Mouse (Mus musculus): ENCODE results near the gene Fndc9.

Gene Fndc9

DNA sequence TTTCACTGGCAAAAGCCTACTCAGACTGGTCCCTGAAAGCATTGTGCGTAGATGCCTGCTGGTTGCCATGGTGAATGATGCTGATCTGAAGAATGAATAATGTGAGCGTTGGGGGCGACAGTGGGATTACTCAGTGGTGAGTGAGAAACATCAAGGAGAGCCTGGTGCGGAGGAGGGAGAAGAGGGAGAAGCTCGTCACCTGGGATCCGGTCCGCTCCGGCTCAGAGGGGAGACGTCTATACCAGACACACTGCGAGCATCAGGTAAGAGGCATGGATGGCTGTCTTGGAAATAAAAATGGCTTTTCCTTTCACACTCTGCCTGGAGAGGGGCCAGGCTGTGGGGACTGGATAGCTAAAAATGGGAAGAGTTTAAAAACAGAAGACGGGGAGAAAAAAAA lies at the start of gene Fndc9:
Gene Fndc9, plus strand, starts transcription at position 198 of the 400 bp plus-strand sequence.
- peak; percentile 32 for DNase-seq

DNA sequence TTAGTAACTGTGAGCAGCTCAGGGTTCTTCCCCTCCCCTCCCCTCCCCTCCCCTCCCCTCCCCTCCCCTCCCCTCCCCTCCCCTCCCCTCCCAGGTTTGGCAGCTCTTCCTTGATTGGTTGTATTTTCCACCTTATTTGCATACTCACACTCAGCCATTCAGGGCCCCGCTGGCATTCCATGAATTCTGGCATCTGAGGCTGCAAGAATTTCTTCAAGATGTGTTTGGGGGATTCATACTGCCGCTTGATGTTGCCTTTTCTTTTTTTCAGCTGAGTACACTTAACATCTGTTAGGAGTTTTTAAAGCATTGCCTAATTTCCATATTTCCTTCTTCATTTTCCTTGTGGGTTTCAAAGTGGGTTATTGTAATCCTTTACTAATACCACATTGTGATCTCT lies 47.0 kb upstream of the Fndc9 start:
- DNase-seq = no peak

DNA sequence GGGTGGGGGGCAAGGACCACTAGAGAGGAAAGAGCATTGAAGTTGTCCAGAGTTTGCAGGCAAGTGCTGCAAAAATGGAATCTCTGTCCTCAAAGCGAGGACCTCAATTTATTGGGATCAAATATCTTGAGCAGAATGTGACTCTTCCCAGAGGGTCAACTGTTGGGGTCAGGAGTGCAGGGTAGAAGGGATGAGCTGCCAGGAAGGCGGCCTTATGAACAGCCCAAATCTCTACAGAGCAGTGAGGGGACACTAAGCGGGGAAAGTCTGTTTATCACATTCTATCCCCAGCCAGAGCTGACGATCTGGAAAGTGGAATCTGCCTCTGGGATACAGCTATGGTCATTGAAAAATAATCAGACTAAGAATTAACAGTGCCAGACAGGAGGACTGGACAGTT lies 41.2 kb upstream of the Fndc9 start:
- no peak for DNase-seq

DNA sequence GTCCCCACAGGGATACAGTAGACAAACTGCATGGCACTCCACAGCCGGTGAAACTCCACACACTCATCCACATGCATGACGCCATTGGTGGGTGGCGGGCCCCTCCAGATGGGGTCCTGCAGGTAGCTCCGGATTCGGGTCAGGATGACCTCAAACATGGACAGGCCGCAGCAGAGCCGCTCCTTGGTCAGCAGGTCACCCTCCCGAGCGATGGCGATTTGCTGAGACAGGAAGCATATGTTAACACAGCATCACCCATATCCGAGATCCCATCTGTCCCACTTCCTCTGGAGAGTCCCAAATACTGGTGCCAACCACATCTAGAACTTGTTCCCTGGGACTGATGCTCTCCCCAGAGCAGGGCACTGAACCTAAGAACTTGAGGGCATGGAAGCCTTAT lies 34.7 kb upstream of the Fndc9 start:
- no peak for DNase-seq

DNA sequence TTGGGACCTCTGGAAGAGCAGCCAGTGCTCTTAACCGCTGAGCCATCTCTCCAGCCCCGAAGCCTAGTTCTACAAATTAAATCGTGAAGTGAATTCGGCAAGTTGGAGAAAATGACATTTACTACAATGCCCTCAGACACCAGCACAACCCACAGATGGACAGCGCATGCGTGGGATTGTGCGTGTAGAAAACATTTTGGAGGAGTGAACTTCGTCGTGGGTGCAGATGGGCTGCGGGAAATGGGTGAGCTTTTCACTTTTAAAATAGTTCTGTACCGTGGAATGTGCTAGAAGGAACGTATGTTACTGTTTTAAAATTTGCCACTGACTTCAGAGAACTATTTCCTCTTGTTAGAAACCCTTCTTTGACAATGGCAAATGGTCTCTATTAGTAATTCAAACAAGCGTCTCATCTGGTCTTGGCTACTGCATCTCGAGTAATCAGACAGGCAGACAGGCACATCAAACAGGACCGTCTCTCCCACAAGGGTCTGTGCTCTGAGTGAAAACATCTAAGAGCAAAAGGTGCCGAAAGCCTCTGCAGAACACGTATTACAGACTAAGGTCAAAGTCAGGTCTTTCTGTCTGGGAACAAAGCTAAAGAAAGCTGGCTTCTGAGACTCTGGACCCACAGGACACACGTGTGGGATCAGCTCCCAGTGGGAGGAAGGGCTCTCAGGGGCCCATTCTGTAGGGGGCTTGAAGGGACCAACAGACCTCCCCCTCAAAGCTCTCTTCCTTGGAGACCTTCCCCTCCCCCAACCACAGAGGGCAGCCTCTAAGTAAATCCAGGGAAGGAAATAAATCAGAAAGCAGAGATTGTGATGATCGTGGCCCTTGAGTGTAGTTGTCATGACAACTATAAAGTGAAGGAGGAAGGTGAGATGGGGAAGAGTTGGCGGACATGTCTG lies 33.4 kb upstream of the Fndc9 start:
- DNase-seq = peak; percentile 57

DNA sequence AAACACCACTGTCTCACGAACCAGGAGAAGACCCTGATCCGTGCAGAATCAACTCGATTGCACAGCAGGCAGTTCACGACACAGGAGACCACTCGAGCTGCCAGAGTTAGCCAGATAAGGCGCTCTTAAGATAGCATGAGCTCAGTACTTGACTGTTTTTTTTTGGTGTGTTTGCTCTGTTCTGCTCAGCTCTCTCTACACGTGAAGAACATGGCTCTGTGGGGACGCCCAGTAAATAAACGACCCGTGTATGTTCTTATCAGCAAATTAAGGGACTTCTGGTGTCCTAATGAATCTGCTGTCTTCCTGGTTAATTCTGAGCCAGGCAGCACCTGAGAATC lies 32.8 kb upstream of the Fndc9 start:
- no peak for DNase-seq

DNA sequence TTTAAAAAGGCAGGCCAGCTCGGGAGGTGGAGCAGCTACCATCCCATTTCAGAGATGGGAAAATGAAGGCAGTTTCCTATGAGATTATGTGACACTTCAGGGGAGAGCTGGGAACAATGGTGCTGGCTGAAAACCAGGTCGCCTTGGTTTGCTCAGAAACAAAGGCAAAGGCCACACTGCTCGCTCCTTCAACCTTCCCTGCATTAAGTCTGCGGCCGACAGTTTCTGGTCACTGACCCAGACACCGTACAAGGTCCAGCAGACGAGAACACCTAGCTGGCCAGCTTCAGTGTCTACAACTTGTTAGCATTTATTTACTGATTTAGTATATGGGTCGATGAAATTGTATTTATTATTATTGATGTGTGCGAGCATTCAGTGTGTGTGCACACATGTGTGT lies 30.5 kb upstream of the Fndc9 start:
- no peak for DNase-seq

DNA sequence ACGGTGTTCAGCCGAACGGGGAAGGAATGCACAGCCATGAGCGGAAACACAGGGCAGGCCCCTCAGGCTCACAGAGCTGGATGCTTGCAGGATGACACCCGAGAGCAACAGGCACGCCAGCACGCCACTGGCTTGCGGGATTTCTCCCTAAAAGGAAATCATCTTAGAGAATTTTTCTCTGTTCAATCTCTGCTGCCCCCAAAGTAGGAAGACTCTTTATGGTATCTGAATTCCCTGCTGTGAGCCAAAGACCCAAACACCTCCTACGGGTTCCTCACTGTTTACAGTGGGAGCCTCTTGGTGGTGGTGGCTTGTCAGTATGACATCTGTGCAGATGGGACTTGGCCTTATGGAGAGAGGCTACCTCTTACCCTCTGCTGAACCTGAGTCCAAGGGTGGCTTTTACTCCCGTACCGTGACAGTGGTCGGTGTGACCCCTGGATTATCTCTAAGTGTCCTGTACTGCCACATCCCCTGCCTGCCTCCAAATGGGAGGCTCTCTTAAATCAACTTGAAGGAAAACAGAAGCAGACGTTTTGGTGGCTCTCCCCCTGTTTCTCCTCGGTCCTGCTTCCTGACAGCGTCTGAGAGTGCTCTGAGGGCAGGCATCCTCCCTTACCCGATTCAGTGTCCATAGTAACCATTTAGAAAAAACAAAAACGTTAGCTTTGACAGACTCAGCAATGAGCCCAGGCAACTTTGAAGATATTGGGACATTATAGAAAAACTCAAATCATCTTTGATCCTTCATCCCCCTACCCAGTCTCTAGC lies 29.5 kb upstream of the Fndc9 start:
- no peak for DNase-seq

DNA sequence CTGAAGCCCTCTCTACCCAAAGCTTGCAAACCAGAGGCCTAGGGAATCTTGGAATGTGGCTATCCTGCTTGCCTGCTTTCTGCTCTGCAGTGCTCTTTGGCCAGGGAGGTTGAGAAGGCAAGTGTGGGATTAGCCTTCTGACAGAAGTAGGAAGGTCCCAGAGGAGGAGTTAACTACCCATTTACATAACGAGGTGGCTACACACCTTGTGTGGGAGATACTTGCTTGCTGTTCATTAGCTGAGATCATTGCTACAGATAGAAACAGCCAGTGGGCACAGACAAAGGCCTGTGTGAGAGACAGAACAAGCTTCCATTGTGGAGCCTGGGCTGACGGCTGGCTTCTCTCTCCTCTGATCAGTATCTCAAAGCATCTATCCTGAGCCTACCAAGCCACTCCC lies 25.4 kb upstream of the Fndc9 start:
- no peak for DNase-seq

DNA sequence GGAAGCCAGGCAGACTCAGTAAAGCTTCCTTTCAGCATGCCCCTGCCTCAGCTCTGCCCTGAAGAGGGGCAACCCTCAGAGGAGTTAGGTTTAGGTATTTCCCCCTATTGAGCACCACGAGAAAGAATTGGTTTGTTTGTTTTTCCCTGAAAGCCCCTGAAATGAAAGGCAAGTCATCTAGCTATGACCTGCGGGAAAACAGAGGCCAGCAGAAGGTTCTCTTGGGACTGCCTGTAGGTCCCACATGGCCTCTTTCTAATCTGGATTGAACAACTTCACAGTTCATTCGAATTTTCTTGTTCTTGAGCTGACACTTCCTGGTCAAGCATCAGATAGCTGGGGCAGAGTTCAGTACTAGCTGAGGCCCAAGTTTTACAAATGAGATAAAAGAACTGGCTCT lies 23.5 kb upstream of the Fndc9 start:
- DNase-seq = no peak

DNA sequence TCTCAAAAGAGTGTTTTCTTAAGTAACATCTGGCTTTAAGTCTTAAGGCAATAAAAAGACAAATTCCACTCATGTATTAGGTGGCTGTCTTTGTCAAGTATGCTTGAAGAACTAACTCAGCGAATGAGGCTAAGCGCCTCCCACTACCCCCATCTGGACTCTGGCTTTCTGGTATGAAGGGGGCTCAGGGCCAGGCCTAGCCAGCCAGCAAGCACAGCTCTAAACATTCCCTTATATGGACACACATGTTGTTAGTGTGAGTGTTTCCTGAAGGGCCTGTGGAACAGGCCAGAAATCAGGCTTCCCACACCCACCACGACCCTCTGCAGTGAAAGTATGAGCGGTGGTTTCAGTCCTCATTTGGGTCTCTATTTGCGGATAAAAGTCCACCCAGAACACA lies 21.5 kb upstream of the Fndc9 start:
- peak; percentile 79 for DNase-seq

DNA sequence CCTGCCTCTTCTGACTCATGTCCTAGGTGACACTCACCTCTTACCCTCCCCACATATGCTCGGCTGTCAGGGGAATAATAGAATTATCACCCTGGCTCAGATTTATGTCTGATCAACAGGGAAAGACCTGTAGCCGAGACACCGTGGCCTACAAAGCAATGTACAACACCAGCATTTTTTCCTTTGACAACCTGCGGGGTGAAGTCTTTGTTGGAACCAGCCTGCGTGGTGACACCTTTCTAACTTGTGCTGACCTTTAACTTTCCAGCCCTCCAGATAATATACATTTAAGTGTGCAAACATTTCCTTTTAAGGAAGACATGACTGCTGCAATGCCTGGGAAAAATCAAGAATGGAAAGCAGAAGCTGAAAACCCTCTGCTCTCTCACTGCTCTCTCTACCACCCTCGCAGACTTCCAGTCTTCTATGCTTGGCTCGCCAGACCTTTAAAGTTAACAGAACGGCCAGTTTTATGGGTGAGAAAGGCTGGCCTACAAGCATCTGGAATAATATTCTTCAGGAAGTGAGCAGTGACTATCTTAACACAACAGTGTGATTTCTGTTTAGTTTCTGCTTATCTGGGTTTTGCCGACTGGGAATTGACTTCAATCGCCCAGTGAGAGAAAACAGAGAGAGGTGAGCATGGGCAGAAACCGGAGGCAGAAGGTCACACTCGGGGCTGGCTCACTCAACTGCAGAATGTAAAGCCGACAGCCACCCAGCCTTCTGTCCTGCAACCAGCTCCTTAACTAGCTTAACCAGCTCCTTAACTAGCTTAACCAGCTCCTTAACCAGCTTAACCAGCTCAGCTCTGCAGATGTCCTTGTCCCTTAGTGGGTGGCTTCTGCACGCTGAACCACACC lies 20.7 kb upstream of the Fndc9 start:
- peak; percentile 45 for DNase-seq

DNA sequence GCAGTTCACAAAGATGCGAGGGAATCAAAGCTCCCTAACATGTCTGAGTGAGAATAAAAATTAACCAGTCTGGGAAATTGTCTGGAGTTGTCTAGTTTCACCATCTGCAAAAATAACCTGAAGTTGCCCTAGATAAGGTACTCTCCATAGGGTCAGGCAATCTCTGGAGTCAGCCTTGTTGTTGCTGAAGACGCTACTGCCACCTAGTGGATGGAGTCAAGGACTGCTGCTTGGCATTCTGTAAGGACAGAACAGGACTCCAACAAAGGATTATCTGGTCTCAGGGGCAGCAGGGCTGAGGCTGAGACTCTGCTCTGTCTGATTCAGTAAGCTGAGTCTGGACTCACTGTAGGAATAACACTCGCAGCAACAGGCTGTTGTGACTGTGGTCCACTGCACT lies 20.0 kb upstream of the Fndc9 start:
- peak; percentile 93 for DNase-seq

DNA sequence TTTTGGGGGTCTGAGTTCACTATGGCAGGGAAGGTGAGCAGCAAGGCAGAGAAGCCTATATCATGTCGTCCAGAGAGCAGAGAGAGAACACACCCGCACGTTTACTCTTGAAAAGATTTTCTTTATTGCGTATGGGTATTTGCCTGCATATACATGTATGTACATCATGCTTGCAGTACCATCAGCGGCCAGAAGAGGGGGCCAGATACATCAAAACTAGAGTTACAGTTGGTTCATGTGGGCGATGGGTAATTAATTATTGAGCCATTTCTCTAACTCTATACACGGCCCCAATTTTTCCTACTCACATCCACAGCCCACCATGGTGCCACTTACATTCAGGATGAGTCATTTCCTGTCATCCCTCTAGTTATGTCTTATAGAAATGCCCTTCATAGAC lies 18.7 kb upstream of the Fndc9 start:
- no peak for DNase-seq

DNA sequence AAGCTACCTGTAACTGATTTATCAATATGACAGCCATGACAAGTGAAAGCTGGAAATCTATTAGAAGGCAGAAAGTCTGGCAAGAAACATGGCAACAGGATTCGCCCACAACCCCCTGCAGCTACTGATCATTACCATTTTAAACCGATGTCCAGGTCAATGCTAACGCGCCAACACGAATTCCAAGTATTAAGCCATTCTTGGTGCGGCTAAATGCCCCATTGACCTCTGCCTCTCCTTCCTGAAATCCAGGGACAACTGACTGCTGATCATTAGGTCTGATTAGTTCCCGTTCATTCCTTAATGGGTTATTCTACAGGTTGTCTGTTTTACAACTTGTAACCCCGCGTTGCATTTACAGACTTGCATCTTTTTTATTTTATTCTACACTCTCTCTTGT lies 17.6 kb upstream of the Fndc9 start:
- DNase-seq = no peak

DNA sequence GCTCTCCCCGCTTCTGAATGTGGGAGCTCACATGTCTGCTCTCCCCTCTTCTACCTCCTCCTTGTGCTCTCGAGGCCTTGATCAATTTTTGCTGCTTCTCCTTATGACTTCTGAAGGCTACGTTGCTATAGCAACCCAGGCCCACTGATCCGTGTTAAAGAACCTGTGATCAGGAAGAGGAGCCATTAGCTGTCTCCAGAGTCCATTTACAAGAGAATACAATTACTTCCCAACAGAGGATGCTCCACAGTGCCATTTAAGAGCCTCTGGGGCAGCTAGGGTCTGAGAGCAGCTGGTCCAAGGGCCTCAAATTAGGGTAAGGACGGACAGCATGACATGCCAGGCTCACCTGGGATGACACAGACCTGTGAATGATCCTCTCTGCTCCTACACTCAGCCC lies 16.7 kb upstream of the Fndc9 start:
- DNase-seq = peak; percentile 37

DNA sequence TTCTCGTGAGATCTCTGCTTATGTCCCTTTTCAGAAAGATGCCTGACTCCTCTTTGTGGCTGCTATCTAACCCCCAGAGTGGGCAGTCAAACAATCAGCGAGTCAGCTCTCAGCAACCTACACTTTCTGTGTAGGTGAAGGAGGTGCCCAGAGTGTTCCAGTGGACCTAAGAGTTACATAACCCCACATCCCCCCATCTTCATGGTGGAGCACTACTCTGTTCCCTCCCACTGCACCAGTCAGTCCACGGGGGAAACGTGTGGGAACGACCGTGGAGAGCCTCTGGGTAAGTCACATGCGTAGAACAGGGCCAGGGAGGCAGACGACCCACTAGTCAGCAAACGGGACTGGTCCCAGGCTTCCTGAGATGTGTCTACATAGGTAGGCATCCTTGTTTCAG lies 16.0 kb upstream of the Fndc9 start:
- no peak for DNase-seq

DNA sequence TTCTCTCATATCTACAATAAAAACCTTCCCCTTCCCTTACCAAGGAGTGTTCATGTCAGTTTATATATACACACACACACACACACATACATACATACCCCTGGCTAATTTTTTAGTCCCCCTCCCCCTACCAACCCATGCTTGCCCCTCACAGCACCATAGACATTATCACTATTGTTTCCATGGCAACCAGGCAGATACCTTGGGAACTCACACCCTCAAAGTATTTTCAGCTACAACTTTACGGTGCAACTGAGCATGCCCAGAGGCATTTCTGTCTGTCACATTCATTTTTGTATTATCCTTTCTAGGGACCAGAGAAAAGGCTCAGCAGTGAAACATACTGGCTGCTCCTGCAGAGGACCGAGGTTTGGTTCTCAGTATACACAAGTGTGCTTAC lies 15.1 kb upstream of the Fndc9 start:
- DNase-seq = no peak

DNA sequence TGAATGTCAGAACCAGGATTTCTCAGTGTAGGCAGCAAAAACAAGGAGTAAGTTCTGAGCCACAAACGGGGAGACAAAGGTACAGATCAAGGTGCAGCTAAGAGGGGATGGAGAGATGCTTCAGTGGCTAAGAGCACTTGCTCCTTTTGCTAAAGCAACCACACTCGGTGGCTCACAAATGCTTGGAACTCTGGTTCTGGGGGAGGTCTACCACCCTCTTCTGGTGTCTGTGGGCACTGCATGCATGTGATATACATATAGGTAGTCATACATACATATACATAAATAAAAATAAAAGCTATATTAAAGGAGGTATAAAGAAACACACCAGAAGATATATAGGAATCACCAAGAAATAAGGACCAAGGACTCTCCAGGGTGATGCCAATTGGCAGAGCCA lies 11.8 kb upstream of the Fndc9 start:
- DNase-seq = no peak

DNA sequence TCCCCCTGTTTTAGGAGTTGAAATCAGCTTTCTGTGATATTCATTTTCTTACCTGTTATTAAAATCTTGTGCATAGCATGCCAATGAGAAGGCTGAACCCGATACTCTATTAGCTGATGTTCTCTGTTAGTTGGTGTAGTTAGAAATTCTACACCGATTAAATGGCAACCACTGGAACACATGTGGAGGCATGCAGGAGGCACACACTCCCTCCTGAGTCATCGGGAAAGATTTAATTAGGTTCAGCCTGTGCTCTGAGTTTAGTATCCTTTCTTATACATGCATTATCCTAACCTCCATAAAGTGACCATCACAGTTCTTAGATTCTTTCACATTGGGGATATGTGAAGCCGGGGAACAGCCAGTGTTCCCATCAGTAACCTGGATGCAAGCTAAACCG lies 10.0 kb upstream of the Fndc9 start:
- DNase-seq = no peak

DNA sequence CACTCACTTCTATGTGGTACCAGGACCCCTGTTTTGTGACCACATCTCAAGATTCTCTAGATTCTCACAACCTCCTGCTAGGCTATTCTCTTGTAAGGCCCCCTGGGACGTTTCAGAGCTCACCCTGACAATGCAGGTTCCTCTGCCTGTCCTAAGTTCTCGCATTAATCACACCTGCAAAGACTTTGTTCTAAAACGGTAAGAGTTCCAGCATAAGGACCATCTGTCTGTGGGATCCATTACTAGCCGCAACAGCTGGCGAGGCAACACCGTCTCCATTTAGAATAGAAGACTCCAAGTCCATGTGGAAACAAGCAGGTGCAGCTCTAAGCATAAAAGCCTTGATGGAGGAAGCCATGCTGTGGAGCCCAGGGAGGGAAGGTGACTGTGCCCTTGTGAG lies 5.1 kb upstream of the Fndc9 start:
- no peak for DNase-seq

DNA sequence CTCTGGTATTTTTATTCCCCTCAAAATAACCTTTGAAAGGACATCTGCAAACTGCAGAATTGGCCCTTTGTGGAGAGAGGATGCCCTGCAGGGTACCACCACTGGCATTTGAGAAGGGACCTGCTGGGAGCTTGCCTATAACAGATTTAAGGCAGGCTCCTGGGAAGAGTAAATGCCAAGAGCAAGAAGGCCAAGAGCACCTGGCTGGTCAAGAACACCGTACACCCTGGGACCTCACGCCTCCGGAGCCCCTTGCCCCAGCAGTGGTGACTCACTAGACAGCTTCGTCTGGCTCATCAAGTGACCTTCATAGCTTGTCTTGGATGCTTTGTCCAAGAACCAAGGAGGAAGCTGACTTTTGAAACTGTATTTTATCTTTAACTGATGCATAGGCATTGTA lies 2.5 kb upstream of the Fndc9 start:
- no peak for DNase-seq

DNA sequence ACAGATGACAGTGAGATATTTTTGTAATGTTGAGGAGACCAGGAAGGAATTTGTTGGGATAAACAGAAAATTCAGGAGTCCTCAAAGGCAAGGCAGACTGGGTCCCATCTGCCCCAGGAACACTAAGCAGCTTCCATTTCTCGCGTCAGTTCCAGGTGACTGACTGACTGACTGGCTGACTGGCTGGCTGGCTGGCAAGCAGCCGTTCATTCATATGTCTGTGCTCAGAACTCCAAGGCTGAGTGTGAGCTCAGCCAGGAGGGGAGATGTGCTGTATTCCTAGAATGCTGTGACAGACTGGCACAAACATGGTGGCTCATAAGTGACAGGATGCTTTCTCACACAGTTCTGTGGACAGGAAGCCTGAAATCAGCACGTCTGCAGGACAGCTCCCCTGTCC lies 1.4 kb upstream of the Fndc9 start:
- no peak for DNase-seq

DNA sequence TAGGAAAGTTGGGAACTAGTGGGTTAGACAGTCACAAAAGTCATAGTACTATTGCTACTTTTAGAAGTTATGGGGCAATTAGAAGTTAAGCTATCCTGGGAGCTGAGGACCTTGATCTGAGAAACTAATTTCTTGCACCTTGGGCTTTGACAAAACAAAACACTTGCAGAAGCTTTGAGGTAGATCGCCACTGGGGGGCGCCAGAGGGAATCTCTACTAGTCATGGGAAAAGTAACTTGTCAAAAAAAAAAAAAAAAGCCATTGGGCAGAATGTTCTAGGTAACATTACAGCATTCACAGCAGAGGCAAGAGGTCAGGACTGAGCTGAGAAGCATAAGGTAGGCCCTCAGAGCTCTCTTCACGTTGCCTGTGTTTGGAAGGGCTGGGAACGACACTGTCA lies 1.6 kb downstream of the Fndc9 start:
- peak; percentile 74 for DNase-seq
